Mouse (Mus musculus) testis, adult 2 months (tissue): ENCODE measurements around the gene Acoxl. TPM values are rescaled to one million over a fixed set of nuclear protein-coding genes. Genes with fewer than 3 reads are reported as not detected.

Experiments
- H3K27ac ChIP-seq: fragments of 200-500 bp; 2 replicates; pipeline ENCODE4 v1.5.1; 2012; ENCODE audit warnings: low read depth, low read length; ENCODE audit not compliant: control insufficient read depth, insufficient read depth
- H3K27me3 ChIP-seq: fragments of 200-500 bp; 2 replicates; pipeline ENCODE4 v1.6.1; 2012; ENCODE audit warnings: mild to moderate bottlenecking, low read length, moderate library complexity; ENCODE audit not compliant: control insufficient read depth, insufficient read depth
- H3K36me3 ChIP-seq: fragments of 200-500 bp; 2 replicates; pipeline ENCODE4 v1.6.1; 2012; ENCODE audit warnings: mild to moderate bottlenecking, low read length; ENCODE audit not compliant: control insufficient read depth, insufficient read depth
- H3K4me1 ChIP-seq: fragments of 200-500 bp; 2 replicates; pipeline ENCODE4 v1.6.1; 2012; ENCODE audit warnings: low read length; ENCODE audit not compliant: control insufficient read depth, insufficient read depth
- H3K4me3 ChIP-seq: fragments of 200-500 bp; 2 replicates; pipeline ENCODE4 v1.5.1; 2012; ENCODE audit warnings: low read depth, mild to moderate bottlenecking, low read length, moderate library complexity, mixed read lengths; ENCODE audit not compliant: control insufficient read depth
- CTCF ChIP-seq: fragments of 200-500 bp; IDR thresholded peaks from 2 replicates; pipeline ENCODE4 v1.5.1; 2012; ENCODE audit warnings: low read depth, mild to moderate bottlenecking, inconsistent platforms, low read length, moderate library complexity; ENCODE audit not compliant: control insufficient read depth, insufficient read depth, insufficient replicate concordance
- POLR2A ChIP-seq: fragments of 200-500 bp; IDR thresholded peaks from 2 replicates; pipeline ENCODE4 v1.6.1; 2012; ENCODE audit warnings: low read depth, mild to moderate bottlenecking, inconsistent platforms, low read length, moderate library complexity; ENCODE audit not compliant: control insufficient read depth
- polyA plus RNA-seq: library from polyadenylated mRNA; depleted of rRNA; stranded (reverse); fragments of >200 nt; gene quantifications from 2 replicates; pipeline ENCODE4 v1.2.3, GENCODE M21; 2012

The Acoxl gene
- polyA plus RNA-seq, 1 experiment: 0.07 TPM

- no peaks in the 10 kb centered on the region for H3K4me1 ChIP-seq
- H3K36me3 ChIP-seq: no peaks in the 10 kb centered on the region
- no peak for TF ChIP-seq POLR2A
- TF ChIP-seq CTCF: no peak
- H3K27me3 ChIP-seq: no peaks in the 10 kb centered on the region
- H3K4me3 ChIP-seq: no peak overlapping the region
- no peak overlapping the region for H3K27ac ChIP-seq
Observed at GRCm38 (mm10) chr2:128068176-128068575, 229.5 kb downstream of the Acoxl start.

- H3K4me1 ChIP-seq: no peaks in the 10 kb centered on the region
- no peaks in the 10 kb centered on the region for H3K36me3 ChIP-seq
- no peaks in the 10 kb centered on the region for H3K27me3 ChIP-seq
- TF ChIP-seq CTCF (no peak), POLR2A (no peak)
- no peak overlapping the region for H3K27ac ChIP-seq
- H3K4me3 ChIP-seq: no peak overlapping the region
Observed at GRCm38 (mm10) chr2:128069025-128069424, 230.3 kb downstream of the Acoxl start.

DNA sequence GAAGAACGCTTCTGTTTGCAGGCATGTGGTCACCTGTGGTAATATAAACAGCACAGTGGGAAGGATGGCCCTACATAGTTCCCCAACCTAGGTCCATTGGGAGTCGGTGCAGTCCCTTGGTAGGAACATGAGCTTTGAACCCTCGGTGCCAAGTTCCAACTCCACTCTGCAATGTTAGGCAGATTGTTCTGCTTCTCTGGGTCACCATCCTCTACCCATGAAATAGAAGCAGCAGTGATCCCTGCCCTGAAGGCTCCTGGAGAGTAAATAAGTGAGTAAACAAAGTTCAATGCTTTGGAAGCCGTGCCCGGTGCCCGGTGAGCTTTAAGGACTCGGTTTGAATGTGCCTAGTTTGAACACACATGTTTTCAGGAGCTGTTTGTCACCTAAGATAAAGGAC, 233.1 kb downstream of the Acoxl start:
- Histone ChIP-seq H3K27me3 (no peaks in the 10 kb centered on the region), H3K27ac (no peak overlapping the region), H3K4me1 (no peaks in the 10 kb centered on the region), H3K4me3 (no peak overlapping the region), H3K36me3 (no peaks in the 10 kb centered on the region)
- no peak for TF ChIP-seq POLR2A
- TF ChIP-seq CTCF: no peak

- no peaks in the 10 kb centered on the region for H3K27me3 ChIP-seq
- no peak overlapping the region for H3K27ac ChIP-seq
- TF ChIP-seq POLR2A: no peak
- no peak for TF ChIP-seq CTCF
- no peak overlapping the region for H3K4me3 ChIP-seq
- H3K36me3 ChIP-seq: no peaks in the 10 kb centered on the region
- H3K4me1 ChIP-seq: no peaks in the 10 kb centered on the region
Observed at GRCm38 (mm10) chr2:128072944-128073343, 234.3 kb downstream of the Acoxl start.

DNA sequence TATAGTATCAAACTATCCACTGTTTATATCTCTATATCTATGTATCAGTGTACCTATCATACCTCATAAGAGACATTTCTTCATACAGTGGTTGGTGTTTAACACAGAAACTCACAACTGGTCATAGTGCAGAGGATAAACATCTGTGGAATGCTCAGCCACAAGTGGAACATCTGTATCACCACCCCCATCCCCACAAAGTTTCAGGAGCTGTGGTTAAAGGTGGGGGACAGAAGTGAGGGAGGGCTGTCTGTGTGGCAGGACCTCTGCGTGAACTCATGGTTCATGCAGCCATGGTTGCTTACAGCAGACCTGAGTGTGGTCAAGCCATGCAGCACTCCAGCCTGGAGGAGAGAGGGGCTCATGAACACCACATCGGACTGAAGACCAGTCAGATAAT, 234.9 kb downstream of the Acoxl start:
- Histone ChIP-seq H3K27ac (no peak overlapping the region), H3K36me3 (no peaks in the 10 kb centered on the region), H3K4me3 (no peak overlapping the region), H3K4me1 (no peaks in the 10 kb centered on the region), H3K27me3 (no peaks in the 10 kb centered on the region)
- no peak for TF ChIP-seq CTCF
- no peak for TF ChIP-seq POLR2A

GRCm38 (mm10) chr2:128076936-128077335, 238.3 kb downstream of the Acoxl start:
- no peak overlapping the region for H3K4me3 ChIP-seq
- H3K27me3 ChIP-seq: no peaks in the 10 kb centered on the region
- TF ChIP-seq POLR2A (no peak), CTCF (no peak)
- H3K27ac ChIP-seq: no peak overlapping the region
- H3K36me3 ChIP-seq: no peaks in the 10 kb centered on the region
- H3K4me1 ChIP-seq: no peaks in the 10 kb centered on the region

- Histone ChIP-seq H3K4me3 (no peak overlapping the region), H3K4me1 (no peaks in the 10 kb centered on the region), H3K36me3 (no peaks in the 10 kb centered on the region), H3K27me3 (no peaks in the 10 kb centered on the region), H3K27ac (no peak overlapping the region)
- TF ChIP-seq CTCF: peak; percentile 25; the same call in 1 of the 2 replicates
- TF ChIP-seq POLR2A: no peak
Observed at GRCm38 (mm10) chr2:128078859-128079258, 240.2 kb downstream of the Acoxl start.

DNA sequence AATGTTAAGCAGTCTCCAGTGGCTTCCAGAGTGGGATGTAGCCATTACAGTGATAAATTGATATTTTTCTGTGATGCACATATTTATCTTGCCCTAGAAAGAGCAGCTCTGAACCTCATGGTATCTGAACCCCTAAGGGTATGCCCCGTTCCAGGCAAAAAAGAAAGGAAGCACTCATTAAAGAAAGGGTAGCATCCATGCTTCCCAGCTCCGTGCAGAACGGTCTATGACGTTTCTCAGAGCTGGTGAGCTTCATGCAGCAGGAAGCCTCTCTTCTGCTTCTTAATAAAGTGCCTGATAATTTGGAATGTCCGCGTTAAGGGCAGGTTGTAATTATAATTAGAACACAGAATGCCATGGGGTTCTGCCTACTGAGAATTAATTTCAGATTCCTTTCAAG, 240.6 kb downstream of the Acoxl start:
- H3K4me1 ChIP-seq: no peaks in the 10 kb centered on the region
- H3K27me3 ChIP-seq: no peaks in the 10 kb centered on the region
- no peak for TF ChIP-seq POLR2A
- no peak for TF ChIP-seq CTCF
- H3K4me3 ChIP-seq: no peak overlapping the region
- no peaks in the 10 kb centered on the region for H3K36me3 ChIP-seq
- no peak overlapping the region for H3K27ac ChIP-seq
